16 mouse cellular contexts compared by ENCODE assay signal in genomic region chr4:107535126-107535525, GRCm38 (mm10).
DNase-seq lines count a peak whose midpoint lies in the region; ATAC-seq and TF ChIP-seq lines count a peak whose summit lies in the region.
"Had no signal": no experiment of that assay in that cellular context is flagged by ENCODE, and none has a peak within 500 bp of the region (broad histone marks: within the 10 kb centered on the region; RNA-seq: fewer than 3 reads in every experiment).

No protein-coding gene starts in this region.

- H3K4me2 ChIP-seq in midbrain, postnatal 0 days (ENCODE audit: low read depth, low read length, poor library complexity, severe bottlenecking), result no peak overlapping the region
- H3K4me2 ChIP-seq in midbrain, embryonic 16.5 days (ENCODE audit: low read length), result no peak overlapping the region
- H3K4me2 ChIP-seq: liver, embryonic 13.5 days had no signal

- H3K36me3 ChIP-seq in midbrain, postnatal 0 days (ENCODE audit: insufficient read depth, low read length), result no peaks in the 10 kb centered on the region
- no peaks in the 10 kb centered on the region for H3K36me3 ChIP-seq in midbrain, embryonic 16.5 days (ENCODE audit: control insufficient read depth, insufficient read depth, low read length)
- H3K36me3 ChIP-seq: liver, embryonic 13.5 days had no signal

- intact Hi-C loops in gastrocnemius, postnatal 14 days (cut with DNase I; ENCODE audit: low total_unique reads), result no loop called here

- DNase-seq in gastrocnemius, postnatal 10 days, result peak; percentile 29
- no peak for DNase-seq in gastrocnemius, postnatal 14 days
- DNase-seq in midbrain, postnatal 0 days (ENCODE audit: low spot score), result peak; percentile 47
- DNase-seq in cerebellum, adult 2 months, result peak; percentile 46 to 52
- peak; percentile 59 for DNase-seq in kidney, postnatal 10 days
- DNase-seq in right cerebral cortex, adult 18-20 months, result no peak
- no peak for DNase-seq in left cerebral cortex, adult 18-20 months (ENCODE audit: low spot score in 2 of 2)
- DNase-seq: adrenal gland, adult 2 months; B cell, adult 2 months; heart, postnatal 36 days; liver, embryonic 13.5 days; thymus, adult 2 months had no signal

- no peak overlapping the region for H3K9ac ChIP-seq in midbrain, postnatal 0 days (replicated peaks; ENCODE audit: low read length, poor library complexity, severe bottlenecking)
- no peak overlapping the region for H3K9ac ChIP-seq in midbrain, embryonic 16.5 days (ENCODE audit: low read depth, low read length)
- H3K9ac ChIP-seq: liver, embryonic 13.5 days had no signal

- H3K9me3 ChIP-seq in midbrain, postnatal 0 days (ENCODE audit: low read length), result no peaks in the 10 kb centered on the region
- no peaks in the 10 kb centered on the region for H3K9me3 ChIP-seq in midbrain, embryonic 16.5 days (replicated peaks; ENCODE audit: control insufficient read depth, low read length, poor library complexity, severe bottlenecking)
- H3K9me3 ChIP-seq: liver, embryonic 13.5 days had no signal

- no peak for ATAC-seq in midbrain, postnatal 0 days (ENCODE audit: low FRiP score)
- ATAC-seq in midbrain, embryonic 16.5 days, result no peak
- ATAC-seq: forebrain, embryonic 14.5 days; intestine, postnatal 0 days had no signal

- no peaks in the 10 kb centered on the region for H3K4me1 ChIP-seq in midbrain, postnatal 0 days (ENCODE audit: insufficient read depth, low read length)
- peaks cover 3% of the 10 kb centered on the region; the same call in 1 of the 2 replicates for H3K4me1 ChIP-seq in midbrain, embryonic 16.5 days (ENCODE audit: control insufficient read depth, insufficient read depth, low read length)
- H3K4me1 ChIP-seq in cerebellum, adult 2 months (ENCODE audit: control insufficient read depth, insufficient read depth, low read length), result peaks cover 13% of the 10 kb centered on the region
- H3K4me1 ChIP-seq: liver, embryonic 13.5 days had no signal

- H3K4me3 ChIP-seq in midbrain, postnatal 0 days (ENCODE audit: low read depth, low read length), result no peak overlapping the region
- H3K4me3 ChIP-seq in midbrain, embryonic 16.5 days (ENCODE audit: low read depth, low read length), result no peak overlapping the region
- peak overlapping the region; percentile 15 for H3K4me3 ChIP-seq in cerebellum, adult 2 months (replicated peaks; ENCODE audit: insufficient read depth, low read depth, low read length)
- H3K4me3 ChIP-seq: left cerebral cortex, adult 2 months; liver, embryonic 13.5 days had no signal

- H3K27me3 ChIP-seq in midbrain, postnatal 0 days (ENCODE audit: insufficient read depth, low read length), result no peaks in the 10 kb centered on the region
- H3K27me3 ChIP-seq in midbrain, embryonic 16.5 days (ENCODE audit: control insufficient read depth, insufficient read depth, low read depth, low read length), result no peaks in the 10 kb centered on the region
- H3K27me3 ChIP-seq in cerebellum, adult 2 months (ENCODE audit: control insufficient read depth, insufficient read depth, low read length), result no peaks in the 10 kb centered on the region
- H3K27me3 ChIP-seq: liver, embryonic 13.5 days had no signal

- H3K27ac ChIP-seq in midbrain, postnatal 0 days (ENCODE audit: low read depth, low read length), result no peak overlapping the region
- no peak overlapping the region for H3K27ac ChIP-seq in midbrain, embryonic 16.5 days (ENCODE audit: low read length)
- H3K27ac ChIP-seq in cerebellum, adult 2 months (ENCODE audit: insufficient read depth, low read length), result no peak overlapping the region
- H3K27ac ChIP-seq: left cerebral cortex, adult 2 months; liver, embryonic 13.5 days had no signal

- no peak for TF ChIP-seq CTCF in midbrain, postnatal 0 days (IDR thresholded peaks at IDR 0.05)
- TF ChIP-seq CTCF in cerebellum, adult 2 months (IDR thresholded peaks at IDR 0.05; ENCODE audit: borderline replicate concordance, insufficient read depth, low read depth, low read length), result no peak

- WGBS in midbrain, postnatal 0 days, result 77% methylated on average over 11 of the region's 11 CpGs
- WGBS in midbrain, embryonic 16.5 days, result 83% methylated on average over 11 of the region's 11 CpGs
- WGBS in cerebellum, adult 2 months, result 15% methylated on average over 11 of the region's 11 CpGs

- TF ChIP-seq POLR2A in cerebellum, adult 2 months (IDR thresholded peaks at IDR 0.05; ENCODE audit: borderline replicate concordance, insufficient read depth, low read length), result no peak

Comparison
In these comparisons a context has a peak if more than half of its experiments do, and no peak if none do; other contexts are left out.
1. DNase-seq: peak in gastrocnemius, postnatal 10 days (single experiment), midbrain, postnatal 0 days (single experiment), cerebellum, adult 2 months (2 of 2) and kidney, postnatal 10 days (single experiment); none in gastrocnemius, postnatal 14 days (single experiment), right cerebral cortex, adult 18-20 months (single experiment) and left cerebral cortex, adult 18-20 months (0 of 2).